Mouse (Mus musculus) cerebellum, postnatal 25 days (tissue): ENCODE results near the gene Pou6f2.

Experiments
- DNase-seq, 2 experiments: peaks; one replicate each; pipeline ENCODE4 v3.0.0; 2021; ENCODE audit warnings: mixed read lengths in 2 of 2

The Pou6f2 gene

GRCm38 (mm10) chr13:18211242-18211641 lies 186.2 kb downstream of the Pou6f2 start:
- DNase-seq = no peak

- DNase-seq = no peak
Measured at GRCm38 (mm10) chr13:18204476-18205250, 192.8 kb downstream of the Pou6f2 start.

- DNase-seq = peak; percentile 19 to 44
Measured at GRCm38 (mm10) chr13:18174003-18174402, 223.5 kb downstream of the Pou6f2 start.

- peak; percentile 13 to 42 for DNase-seq
Measured at GRCm38 (mm10) chr13:18173021-18173420, 224.5 kb downstream of the Pou6f2 start.

- DNase-seq = no peak
Measured at GRCm38 (mm10) chr13:18172334-18172733, 225.2 kb downstream of the Pou6f2 start.

- DNase-seq = no peak
Measured at GRCm38 (mm10) chr13:18164182-18164581, 233.3 kb downstream of the Pou6f2 start.

- no peak for DNase-seq
Measured at GRCm38 (mm10) chr13:18160566-18160965, 236.9 kb downstream of the Pou6f2 start.

- no peak for DNase-seq
Measured at GRCm38 (mm10) chr13:18153949-18154582, 243.4 kb downstream of the Pou6f2 start.

GRCm38 (mm10) chr13:18133646-18134045 lies 263.8 kb downstream of the Pou6f2 start:
- no peak for DNase-seq

- no peak for DNase-seq
Measured at GRCm38 (mm10) chr13:18133193-18133592, 264.3 kb downstream of the Pou6f2 start.

- DNase-seq = no peak
Measured at GRCm38 (mm10) chr13:18131324-18131723, 266.2 kb downstream of the Pou6f2 start.

GRCm38 (mm10) chr13:18129697-18130096 lies 267.8 kb downstream of the Pou6f2 start:
- DNase-seq = no peak

- no peak for DNase-seq
Measured at GRCm38 (mm10) chr13:18128826-18129225, 268.7 kb downstream of the Pou6f2 start.

- DNase-seq = no peak
Measured at GRCm38 (mm10) chr13:18128053-18128452, 269.4 kb downstream of the Pou6f2 start.

GRCm38 (mm10) chr13:18126111-18126510 lies 271.4 kb downstream of the Pou6f2 start:
- no peak for DNase-seq

- peak in 1 of 2 experiments; percentile 7 for DNase-seq
Measured at GRCm38 (mm10) chr13:18125226-18126000, 272.1 kb downstream of the Pou6f2 start.

- peak; percentile 53 to 69 for DNase-seq
Measured at GRCm38 (mm10) chr13:18124368-18124767, 273.1 kb downstream of the Pou6f2 start.

- DNase-seq = peak in 1 of 2 experiments; percentile 20
Measured at GRCm38 (mm10) chr13:18120406-18120805, 277.1 kb downstream of the Pou6f2 start.

GRCm38 (mm10) chr13:18081443-18082119 lies 315.9 kb downstream of the Pou6f2 start:
- DNase-seq = no peak
